Mouse (Mus musculus) myocyte (in vitro differentiated cells): ENCODE measurements around the gene Uqcrc1. TPM values are rescaled to one million over a fixed set of nuclear protein-coding genes. Genes with fewer than 3 reads are reported as not detected.

Experiments
- H3K27me3 ChIP-seq: one replicate; pipeline ENCODE4 v1.6.1; 2011; ENCODE audit not compliant: control insufficient read depth, insufficient read depth, insufficient read length
- H3K36me3 ChIP-seq: one replicate; pipeline ENCODE4 v1.6.1; 2011; ENCODE audit not compliant: control insufficient read depth, insufficient read depth
- H3K4me2 ChIP-seq: one replicate; pipeline ENCODE4 v1.6.1; 2011; ENCODE audit warnings: low read depth, control low read depth
- H3K4me3 ChIP-seq: one replicate; pipeline ENCODE4 v1.5.1; 2011; ENCODE audit warnings: mild to moderate bottlenecking, control low read depth, moderate library complexity
- H3K79me2 ChIP-seq: one replicate; pipeline ENCODE4 v1.6.1; 2011; ENCODE audit not compliant: control insufficient read depth, insufficient read depth
- H3ac ChIP-seq: one replicate; pipeline ENCODE4 v1.6.1; 2011; ENCODE audit not compliant: control insufficient read depth, insufficient read length
- CEBPB ChIP-seq: IDR thresholded peaks from 2 replicates; pipeline ENCODE4 v1.6.1; 2011; ENCODE audit warnings: mild to moderate bottlenecking, moderate library complexity; ENCODE audit not compliant: poor library complexity, insufficient read depth, severe bottlenecking
- E2F4 ChIP-seq: IDR thresholded peaks from one replicate; pipeline ENCODE4 v1.6.1; 2011; ENCODE audit warnings: mild to moderate bottlenecking, control low read depth, moderate library complexity; ENCODE audit not compliant: insufficient read depth
- MAX ChIP-seq: IDR thresholded peaks from one replicate; pipeline ENCODE4 v1.6.1; 2011; ENCODE audit warnings: low read depth, mild to moderate bottlenecking, control low read depth
- MYOD1 ChIP-seq, 3 experiments: IDR thresholded peaks; one replicate each; pipeline ENCODE4 v1.6.1; 2011; ENCODE audit warnings: control low read depth in 2 of 3, low read depth in 2 of 3, mild to moderate bottlenecking in 2 of 3, moderate library complexity in 1 of 3; ENCODE audit not compliant: insufficient read length in 2 of 3, control insufficient read depth in 1 of 3
- MYOG ChIP-seq, 3 experiments: IDR thresholded peaks; one replicate each; pipeline ENCODE4 v1.6.1; 2011; ENCODE audit warnings: control low read depth in 2 of 3, low read depth in 2 of 3, mild to moderate bottlenecking in 2 of 3; ENCODE audit not compliant: insufficient read length in 2 of 3, control insufficient read depth in 1 of 3, insufficient read depth in 1 of 3
- POLR2A ChIP-seq: IDR thresholded peaks from one replicate; pipeline ENCODE4 v1.6.1; 2011; ENCODE audit warnings: low read depth, mild to moderate bottlenecking, control low read depth, moderate library complexity; ENCODE audit not compliant: insufficient read length
- POLR2AphosphoS2 ChIP-seq: IDR thresholded peaks from one replicate; pipeline ENCODE4 v1.6.1; 2011; ENCODE audit warnings: low read depth, control low read depth; ENCODE audit not compliant: insufficient read length
- REST ChIP-seq: IDR thresholded peaks from one replicate; pipeline ENCODE4 v1.6.1; 2011; ENCODE audit warnings: mild to moderate bottlenecking, control low read depth, moderate library complexity; ENCODE audit not compliant: insufficient read depth, insufficient read length
- SRF ChIP-seq: IDR thresholded peaks from one replicate; pipeline ENCODE4 v1.6.1; 2011; ENCODE audit warnings: low read depth; ENCODE audit not compliant: control insufficient read depth, insufficient read length
- TCF12 ChIP-seq: IDR thresholded peaks from one replicate; pipeline ENCODE4 v1.6.1; 2011; ENCODE audit warnings: mild to moderate bottlenecking, control low read depth; ENCODE audit not compliant: poor library complexity, insufficient read depth, severe bottlenecking
- TCF3 ChIP-seq: IDR thresholded peaks from one replicate; pipeline ENCODE4 v1.6.1; 2011; ENCODE audit warnings: low read depth, control low read depth; ENCODE audit not compliant: insufficient read length
- USF1 ChIP-seq: IDR thresholded peaks from one replicate; pipeline ENCODE4 v1.6.1; 2011; ENCODE audit warnings: low read depth, mild to moderate bottlenecking, control low read depth, moderate library complexity
- polyA plus RNA-seq: library from polyadenylated mRNA; unstranded; fragments of >200 nt; fragmentation: generic; extraction: Trizol; gene quantifications from one replicate; pipeline ENCODE4 v1.2.1, GENCODE M21; 2012; ENCODE audit warnings: missing spikeins

The Uqcrc1 gene
- polyA plus RNA-seq, 1 experiment, result 468 TPM

DNA sequence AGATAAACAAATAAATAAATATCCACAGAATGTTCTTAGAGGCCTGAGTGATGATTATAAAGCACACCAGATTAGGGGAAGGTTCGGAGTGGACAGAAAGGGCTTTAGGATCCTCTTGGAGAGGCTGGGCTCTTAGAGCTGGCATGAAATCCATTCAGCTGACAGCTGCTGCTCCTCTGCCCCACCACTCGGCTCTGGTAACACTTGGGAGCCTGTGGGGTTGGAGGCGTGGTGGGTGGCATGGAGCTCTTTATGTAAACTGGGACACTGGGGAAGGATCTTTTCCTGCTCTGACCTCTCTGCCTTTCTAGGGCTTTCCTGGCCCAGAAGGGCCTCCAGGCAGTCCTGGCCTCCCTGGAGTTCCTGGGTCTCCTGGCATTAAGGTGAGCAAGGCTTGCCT, 27.1 kb downstream of the Uqcrc1 start:
- no peaks in the 10 kb centered on the region for H3K27me3 ChIP-seq
- H3K36me3 ChIP-seq, result no peaks in the 10 kb centered on the region
- H3K79me2 ChIP-seq, result no peaks in the 10 kb centered on the region
- TF ChIP-seq USF1 (no peak), MYOG (IDR thresholded peaks at IDR 0.05; ENCODE audit: control insufficient read depth in 1 of 3, insufficient read depth in 1 of 3, insufficient read length in 2 of 3, low read depth in 2 of 3) (peak in 1 of 3 experiments; percentile 57), MAX (no peak), TCF12 (no peak), MYOD1 (IDR thresholded peaks at IDR 0.05; ENCODE audit: control insufficient read depth in 1 of 3, insufficient read length in 2 of 3, low read depth in 2 of 3) (peak in 2 of 3 experiments; percentile 34 to 65), CEBPB (no peak)
- no peak overlapping the region for H3ac ChIP-seq
- no peak overlapping the region for H3K4me3 ChIP-seq
- peak overlapping the region; percentile 0 for H3K4me2 ChIP-seq

DNA sequence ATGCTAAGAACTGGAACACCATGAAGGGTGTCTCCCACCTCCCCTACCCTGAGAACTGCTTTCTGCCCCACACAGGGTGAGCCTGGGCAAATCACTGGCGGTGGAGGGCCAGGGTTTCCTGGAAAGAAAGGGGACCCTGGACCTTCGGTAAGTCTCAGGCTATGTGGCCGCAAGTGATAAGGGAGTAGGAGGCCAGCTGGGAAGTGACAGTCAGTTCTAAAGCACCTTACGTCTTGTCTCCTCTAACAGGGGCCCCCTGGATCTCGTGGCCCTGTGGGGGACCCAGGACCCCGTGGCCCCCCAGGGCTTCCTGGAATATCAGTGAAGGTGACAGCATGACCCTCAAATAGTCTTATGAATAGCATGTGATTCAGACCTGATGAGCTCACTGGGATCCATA, 27.9 kb downstream of the Uqcrc1 start:
- TF ChIP-seq MYOG (IDR thresholded peaks at IDR 0.05; ENCODE audit: control insufficient read depth in 1 of 3, insufficient read depth in 1 of 3, insufficient read length in 2 of 3, low read depth in 2 of 3), result no peak
- no peak for TF ChIP-seq REST
- TF ChIP-seq CEBPB, result no peak
- no peak for TF ChIP-seq E2F4
- no peak for TF ChIP-seq SRF
- TF ChIP-seq USF1, result no peak
- TF ChIP-seq TCF12, result no peak
- TF ChIP-seq MAX, result no peak
- no peak for TF ChIP-seq TCF3
- no peak for TF ChIP-seq POLR2A
- no peak for TF ChIP-seq MYOD1 (IDR thresholded peaks at IDR 0.05; ENCODE audit: control insufficient read depth in 1 of 3, insufficient read length in 2 of 3, low read depth in 2 of 3)
- no peak overlapping the region for H3K4me3 ChIP-seq
- H3K36me3 ChIP-seq, result no peaks in the 10 kb centered on the region
- H3K79me2 ChIP-seq, result no peaks in the 10 kb centered on the region
- no peaks in the 10 kb centered on the region for H3K27me3 ChIP-seq
- H3K4me2 ChIP-seq, result no peak overlapping the region
- H3ac ChIP-seq, result no peak overlapping the region

- Histone ChIP-seq H3ac (no peak overlapping the region), H3K27me3 (no peaks in the 10 kb centered on the region), H3K4me2 (no peak overlapping the region), H3K79me2 (no peaks in the 10 kb centered on the region), H3K4me3 (no peak overlapping the region), H3K36me3 (no peaks in the 10 kb centered on the region)
- TF ChIP-seq MYOD1 (IDR thresholded peaks at IDR 0.05; ENCODE audit: control insufficient read depth in 1 of 3, insufficient read length in 2 of 3, low read depth in 2 of 3) (no peak), USF1 (no peak), SRF (no peak), E2F4 (no peak), REST (no peak), TCF12 (no peak), POLR2A (no peak), TCF3 (no peak)
Observed at GRCm38 (mm10) chr9:108970623-108971022, 34.2 kb downstream of the Uqcrc1 start.

- Histone ChIP-seq H3K36me3 (no peaks in the 10 kb centered on the region), H3K27me3 (no peaks in the 10 kb centered on the region), H3K4me3 (no peak overlapping the region), H3ac (no peak overlapping the region), H3K4me2 (no peak overlapping the region), H3K79me2 (no peaks in the 10 kb centered on the region)
- no peak for TF ChIP-seq REST
- no peak for TF ChIP-seq TCF3
- TF ChIP-seq MYOG (IDR thresholded peaks at IDR 0.05; ENCODE audit: control insufficient read depth in 1 of 3, insufficient read depth in 1 of 3, insufficient read length in 2 of 3, low read depth in 2 of 3), result no peak
- TF ChIP-seq USF1, result no peak
- TF ChIP-seq SRF, result no peak
Observed at GRCm38 (mm10) chr9:108976483-108976882, 40.0 kb downstream of the Uqcrc1 start.

DNA sequence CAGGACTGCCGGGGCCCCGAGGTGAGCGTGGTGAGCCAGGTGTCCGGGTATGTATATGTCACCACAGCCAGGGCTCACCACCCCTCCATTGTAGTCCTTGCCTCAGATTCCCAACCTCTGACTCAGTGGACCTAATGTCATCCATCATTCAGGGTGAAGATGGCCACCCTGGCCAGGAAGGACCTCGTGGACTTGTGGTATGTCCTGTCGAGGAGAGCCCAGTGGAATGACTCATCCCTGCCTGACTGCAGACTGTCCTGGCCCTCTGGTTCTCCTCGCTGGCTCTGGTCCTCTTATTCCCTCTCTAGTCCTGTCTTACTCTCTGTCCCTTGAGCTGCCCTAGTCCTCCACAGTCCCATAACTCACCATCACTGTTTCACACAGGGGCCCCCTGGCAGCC, 41.5 kb downstream of the Uqcrc1 start:
- H3K36me3 ChIP-seq, result no peaks in the 10 kb centered on the region
- H3K79me2 ChIP-seq, result no peaks in the 10 kb centered on the region
- no peak overlapping the region for H3K4me3 ChIP-seq
- H3K27me3 ChIP-seq, result no peaks in the 10 kb centered on the region
- no peak overlapping the region for H3ac ChIP-seq
- peak overlapping the region; percentile 42 for H3K4me2 ChIP-seq
- TF ChIP-seq REST, result no peak
- no peak for TF ChIP-seq MYOG (IDR thresholded peaks at IDR 0.05; ENCODE audit: control insufficient read depth in 1 of 3, insufficient read depth in 1 of 3, insufficient read length in 2 of 3, low read depth in 2 of 3)
- no peak for TF ChIP-seq POLR2A
- no peak for TF ChIP-seq POLR2AphosphoS2
- no peak for TF ChIP-seq E2F4
- no peak for TF ChIP-seq SRF
- TF ChIP-seq MAX, result no peak
- TF ChIP-seq TCF3, result no peak

- no peaks in the 10 kb centered on the region for H3K36me3 ChIP-seq
- TF ChIP-seq CEBPB (no peak), MYOD1 (IDR thresholded peaks at IDR 0.05; ENCODE audit: control insufficient read depth in 1 of 3, insufficient read length in 2 of 3, low read depth in 2 of 3) (no peak), TCF3 (no peak), POLR2A (no peak), TCF12 (no peak), POLR2AphosphoS2 (no peak), SRF (no peak), REST (no peak), MAX (no peak), E2F4 (no peak)
Observed at GRCm38 (mm10) chr9:108982498-108982897, 46.1 kb downstream of the Uqcrc1 start.

More at GRCm38 (mm10) chr9:108982498-108982897, 46.1 kb downstream of the Uqcrc1 start:
- Histone ChIP-seq H3K79me2 (no peaks in the 10 kb centered on the region), H3K4me3 (no peak overlapping the region), H3K4me2 (peak overlapping the region; percentile 49), H3ac (no peak overlapping the region), H3K27me3 (no peaks in the 10 kb centered on the region)
